Mouse (Mus musculus): ENCODE measurements around the gene Evl. TPM values are rescaled to one million over a fixed set of nuclear protein-coding genes. Genes with fewer than 3 reads are reported as not detected.

Gene Evl
- polyA plus RNA-seq, 1 experiment from 2014 or later: 29.7 TPM

GRCm38 (mm10) chr12:108536461-108536860 is 18.1 kb upstream of the Evl start:
- Histone ChIP-seq H3K36me3 (ENCODE audit: control insufficient read depth, insufficient read depth, low read length) (no peaks in the 10 kb centered on the region), H3K4me3 (ENCODE audit: low read depth, low read length) (no peak overlapping the region), H3K27ac (ENCODE audit: low read depth, low read length) (no peak overlapping the region), H3K4me1 (replicated peaks; ENCODE audit: control insufficient read depth, insufficient read depth, low read length) (no peaks in the 10 kb centered on the region), H3K27me3 (replicated peaks; ENCODE audit: control insufficient read depth, insufficient read depth, low read length) (no peaks in the 10 kb centered on the region), H3K9me3 (ENCODE audit: control insufficient read depth, low read length) (no peaks in the 10 kb centered on the region), H3K9ac (ENCODE audit: low read depth, low read length) (no peak overlapping the region), H3K4me2 (no peak overlapping the region)
- DNase-seq (ENCODE audit: low spot score) (no peak), ATAC-seq (replicated peaks; ENCODE audit: low FRiP score) (no peak)
- 59% methylated on average over 10 of the region's 10 CpGs for WGBS

- DNase-seq (ENCODE audit: low spot score): no peak
- Histone ChIP-seq H3K9ac (ENCODE audit: low read depth, low read length) (no peak overlapping the region), H3K27ac (ENCODE audit: low read depth, low read length) (no peak overlapping the region), H3K4me1 (replicated peaks; ENCODE audit: control insufficient read depth, insufficient read depth, low read length) (no peaks in the 10 kb centered on the region), H3K27me3 (replicated peaks; ENCODE audit: control insufficient read depth, insufficient read depth, low read length) (no peaks in the 10 kb centered on the region; the same call in 1 of the 2 replicates), H3K36me3 (ENCODE audit: control insufficient read depth, insufficient read depth, low read length) (no peaks in the 10 kb centered on the region), H3K4me2 (no peak overlapping the region), H3K9me3 (ENCODE audit: control insufficient read depth, low read length) (no peaks in the 10 kb centered on the region), H3K4me3 (ENCODE audit: low read depth, low read length) (no peak overlapping the region)
- 24% methylated on average over 6 of the region's 6 CpGs for WGBS
- no peak for ATAC-seq (replicated peaks; ENCODE audit: low FRiP score)
These were observed 13.4 kb upstream of the Evl start for GRCm38 (mm10) chr12:108541088-108541487.

- no peaks in the 10 kb centered on the region; the same call in 1 of the 2 replicates for H3K27me3 ChIP-seq (replicated peaks; ENCODE audit: control insufficient read depth, insufficient read depth, low read length)
- H3K27ac ChIP-seq (ENCODE audit: low read depth, low read length): no peak overlapping the region
- no peak overlapping the region for H3K4me3 ChIP-seq (ENCODE audit: low read depth, low read length)
- WGBS: 23% methylated on average over 10 of the region's 10 CpGs
- no peak overlapping the region for H3K4me2 ChIP-seq
- ATAC-seq (replicated peaks; ENCODE audit: low FRiP score) (no peak; the same call in 1 of the 2 replicates), DNase-seq (ENCODE audit: low spot score) (no peak)
- no peaks in the 10 kb centered on the region for H3K9me3 ChIP-seq (ENCODE audit: control insufficient read depth, low read length)
- no peak overlapping the region for H3K9ac ChIP-seq (ENCODE audit: low read depth, low read length)
- no peaks in the 10 kb centered on the region for H3K36me3 ChIP-seq (ENCODE audit: control insufficient read depth, insufficient read depth, low read length)
- H3K4me1 ChIP-seq (replicated peaks; ENCODE audit: control insufficient read depth, insufficient read depth, low read length): no peaks in the 10 kb centered on the region
These were observed 7.9 kb upstream of the Evl start for GRCm38 (mm10) chr12:108546508-108547153.

GRCm38 (mm10) chr12:108547251-108547875 is 7.2 kb upstream of the Evl start:
- ATAC-seq (replicated peaks; ENCODE audit: low FRiP score) (no peak), DNase-seq (ENCODE audit: low spot score) (no peak)
- H3K4me1 ChIP-seq (replicated peaks; ENCODE audit: control insufficient read depth, insufficient read depth, low read length): no peaks in the 10 kb centered on the region
- no peak overlapping the region for H3K4me2 ChIP-seq
- no peaks in the 10 kb centered on the region; the same call in 1 of the 2 replicates for H3K27me3 ChIP-seq (replicated peaks; ENCODE audit: control insufficient read depth, insufficient read depth, low read length)
- WGBS: 62% methylated on average over 15 of the region's 15 CpGs
- no peak overlapping the region for H3K27ac ChIP-seq (ENCODE audit: low read depth, low read length)
- no peak overlapping the region for H3K9ac ChIP-seq (ENCODE audit: low read depth, low read length)
- no peaks in the 10 kb centered on the region for H3K9me3 ChIP-seq (ENCODE audit: control insufficient read depth, low read length)
- no peaks in the 10 kb centered on the region for H3K36me3 ChIP-seq (ENCODE audit: control insufficient read depth, insufficient read depth, low read length)
- H3K4me3 ChIP-seq (ENCODE audit: low read depth, low read length): no peak overlapping the region

GRCm38 (mm10) chr12:108551731-108552130 is 2.8 kb upstream of the Evl start:
- DNase-seq (ENCODE audit: low spot score) (no peak), ATAC-seq (replicated peaks; ENCODE audit: low FRiP score) (no peak)
- Histone ChIP-seq H3K27me3 (replicated peaks; ENCODE audit: control insufficient read depth, insufficient read depth, low read length) (peaks cover 10% of the 10 kb centered on the region), H3K36me3 (ENCODE audit: control insufficient read depth, insufficient read depth, low read length) (no peaks in the 10 kb centered on the region), H3K4me3 (ENCODE audit: low read depth, low read length) (no peak overlapping the region), H3K4me1 (replicated peaks; ENCODE audit: control insufficient read depth, insufficient read depth, low read length) (peaks cover 4% of the 10 kb centered on the region; the same call in 1 of the 2 replicates), H3K9me3 (ENCODE audit: control insufficient read depth, low read length) (no peaks in the 10 kb centered on the region), H3K9ac (ENCODE audit: low read depth, low read length) (no peak overlapping the region), H3K4me2 (no peak overlapping the region), H3K27ac (ENCODE audit: low read depth, low read length) (no peak overlapping the region)
- WGBS: 76% methylated on average over 7 of the region's 7 CpGs

GRCm38 (mm10) chr12:108553079-108553478 is 1.4 kb upstream of the Evl start:
- WGBS: 36% methylated on average over 6 of the region's 6 CpGs
- H3K27ac ChIP-seq (ENCODE audit: low read depth, low read length): no peak overlapping the region
- H3K36me3 ChIP-seq (ENCODE audit: control insufficient read depth, insufficient read depth, low read length): no peaks in the 10 kb centered on the region
- DNase-seq (ENCODE audit: low spot score) (no peak), ATAC-seq (replicated peaks; ENCODE audit: low FRiP score) (no peak)
- no peaks in the 10 kb centered on the region for H3K9me3 ChIP-seq (ENCODE audit: control insufficient read depth, low read length)
- H3K4me1 ChIP-seq (replicated peaks; ENCODE audit: control insufficient read depth, insufficient read depth, low read length): peaks cover 7% of the 10 kb centered on the region; the same call in 1 of the 2 replicates
- no peak overlapping the region for H3K9ac ChIP-seq (ENCODE audit: low read depth, low read length)
- peaks cover 10% of the 10 kb centered on the region for H3K27me3 ChIP-seq (replicated peaks; ENCODE audit: control insufficient read depth, insufficient read depth, low read length)
- no peak overlapping the region for H3K4me2 ChIP-seq
- no peak overlapping the region for H3K4me3 ChIP-seq (ENCODE audit: low read depth, low read length)

GRCm38 (mm10) chr12:108554861-108555556 is 489 bp downstream of the Evl start:
- ATAC-seq (replicated peaks; ENCODE audit: low FRiP score) (peak; percentile 69), DNase-seq (ENCODE audit: low spot score) (peak; percentile 63)
- H3K27ac ChIP-seq (ENCODE audit: low read depth, low read length): no peak overlapping the region; the same call in 1 of the 2 replicates
- peak overlapping the region; percentile 88 for H3K4me2 ChIP-seq
- WGBS: 0% methylated on average over 79 of the region's 100 CpGs
- H3K9me3 ChIP-seq (ENCODE audit: control insufficient read depth, low read length): no peaks in the 10 kb centered on the region
- no peaks in the 10 kb centered on the region for H3K36me3 ChIP-seq (ENCODE audit: control insufficient read depth, insufficient read depth, low read length)
- peak overlapping the region; percentile 83 for H3K9ac ChIP-seq (ENCODE audit: low read depth, low read length)
- peaks cover 10% of the 10 kb centered on the region for H3K27me3 ChIP-seq (replicated peaks; ENCODE audit: control insufficient read depth, insufficient read depth, low read length)
- peak overlapping the region; percentile 86 for H3K4me3 ChIP-seq (ENCODE audit: low read depth, low read length)
- peaks cover 7% of the 10 kb centered on the region; the same call in 1 of the 2 replicates for H3K4me1 ChIP-seq (replicated peaks; ENCODE audit: control insufficient read depth, insufficient read depth, low read length)

- Histone ChIP-seq H3K4me1 (replicated peaks; ENCODE audit: control insufficient read depth, insufficient read depth, low read length) (peaks cover 7% of the 10 kb centered on the region; the same call in 1 of the 2 replicates), H3K27me3 (replicated peaks; ENCODE audit: control insufficient read depth, insufficient read depth, low read length) (peaks cover 5% of the 10 kb centered on the region; the same call in 1 of the 2 replicates), H3K4me3 (ENCODE audit: low read depth, low read length) (no peak overlapping the region), H3K4me2 (no peak overlapping the region), H3K36me3 (ENCODE audit: control insufficient read depth, insufficient read depth, low read length) (no peaks in the 10 kb centered on the region), H3K9me3 (ENCODE audit: control insufficient read depth, low read length) (no peaks in the 10 kb centered on the region), H3K27ac (ENCODE audit: low read depth, low read length) (no peak overlapping the region), H3K9ac (ENCODE audit: low read depth, low read length) (no peak overlapping the region)
- DNase-seq (ENCODE audit: low spot score) (no peak), ATAC-seq (replicated peaks; ENCODE audit: low FRiP score) (no peak)
These were observed 3.7 kb downstream of the Evl start for GRCm38 (mm10) chr12:108558194-108558593.
